Mouse (Mus musculus) gastrocnemius, postnatal 14 days (tissue): ENCODE measurements around the gene Ogdh. TPM values are rescaled to one million over a fixed set of nuclear protein-coding genes. Genes with fewer than 3 reads are reported as not detected.
"Not testable (repeated sequence)": the region's sequence is repeated elsewhere in the genome, so short reads cannot be mapped to it uniquely, and the experiment has no call there.

Experiments used
- DNase-seq: peaks from one replicate; pipeline ENCODE4 v3.0.0; 2021; ENCODE audit warnings: mixed read lengths
- intact Hi-C: fragments of 180-260 bp; cut with DNase I; formaldehyde crosslinking; loops from one replicate; pipeline ENCODE4 v1.15.1; 2025; ENCODE audit warnings: low total_unique reads
- total RNA-seq, 2 experiments: library from RNA; stranded (reverse); gene quantifications; 2 replicates each; pipeline ENCODE4 v1.2.3; 2021

Gene Ogdh
- total RNA-seq, 2 experiments from 2014 or later: 497 to 603 TPM

GRCm38 (mm10) chr11:6346966-6347365, 55.5 kb downstream of the Ogdh start:
- intact Hi-C loops: no loop called here
- DNase-seq: no peak

GRCm38 (mm10) chr11:6348681-6349200, 57.3 kb downstream of the Ogdh start:
- no peak for DNase-seq
- intact Hi-C loops: no loop called here

- no peak for DNase-seq
- intact Hi-C loops: no loop called here
Measured at GRCm38 (mm10) chr11:6349586-6349985, 58.2 kb downstream of the Ogdh start.

GRCm38 (mm10) chr11:6355106-6355505, 63.7 kb downstream of the Ogdh start:
- intact Hi-C loops: no loop called here
- no peak for DNase-seq

GRCm38 (mm10) chr11:6364581-6365275, 73.3 kb downstream of the Ogdh start:
- no peak for DNase-seq
- intact Hi-C loops: no loop called here

- intact Hi-C loops: no loop called here
- DNase-seq: peak; percentile 75
Measured at GRCm38 (mm10) chr11:6365885-6366284, 74.5 kb downstream of the Ogdh start.

- intact Hi-C loops: no loop called here
- DNase-seq: no peak
Measured at GRCm38 (mm10) chr11:6366434-6366833, 75.0 kb downstream of the Ogdh start.

GRCm38 (mm10) chr11:6367156-6367555, 75.7 kb downstream of the Ogdh start:
- DNase-seq: no peak

GRCm38 (mm10) chr11:6367986-6368385, 76.6 kb downstream of the Ogdh start:
- DNase-seq, intact Hi-C loops: not testable (repeated sequence)

More at GRCm38 (mm10) chr11:6367156-6367555, 75.7 kb downstream of the Ogdh start:
- intact Hi-C loops: no loop called here

- DNase-seq: no peak
- intact Hi-C loops: no loop called here
Measured at GRCm38 (mm10) chr11:6371376-6372155, 80.1 kb downstream of the Ogdh start.

GRCm38 (mm10) chr11:6372784-6373183, 81.4 kb downstream of the Ogdh start:
- no peak for DNase-seq
- intact Hi-C loops: no loop called here

GRCm38 (mm10) chr11:6380916-6381315, 89.5 kb downstream of the Ogdh start:
- no peak for DNase-seq
- intact Hi-C loops: no loop called here

GRCm38 (mm10) chr11:6388126-6388725, 96.8 kb downstream of the Ogdh start:
- no peak for DNase-seq
- intact Hi-C loops: no loop called here

GRCm38 (mm10) chr11:6388726-6389413, 97.4 kb downstream of the Ogdh start, which contains the start of gene Zmiz2:
Gene Zmiz2, plus strand, starts transcription at chr11:6389074.
- peak; percentile 97 for DNase-seq
- intact Hi-C loops: no loop called here

GRCm38 (mm10) chr11:6389483-6389921, 98.1 kb downstream of the Ogdh start:
- no peak for DNase-seq
- intact Hi-C loops: no loop called here

- no peak for DNase-seq
- intact Hi-C loops: no loop called here
Measured at GRCm38 (mm10) chr11:6390376-6391053, 99.1 kb downstream of the Ogdh start.

- DNase-seq: no peak
- intact Hi-C loops: no loop called here
Measured at GRCm38 (mm10) chr11:6391516-6392276, 100.3 kb downstream of the Ogdh start.

- no peak for DNase-seq
- intact Hi-C loops: no loop called here
Measured at GRCm38 (mm10) chr11:6392857-6393256, 101.4 kb downstream of the Ogdh start.
